Mouse (Mus musculus) embryonic facial prominence, embryonic 14.5 days (tissue): ENCODE measurements around the gene E430018J23Rik. TPM values are rescaled to one million over a fixed set of nuclear protein-coding genes. Genes with fewer than 3 reads are reported as not detected.

Experiments used
- ATAC-seq: fragments of 200-750 bp; cut with Nextera tagmentation; 2 replicates; pipeline ENCODE4 v1.8.0; 2017; ENCODE audit warnings: low read depth, moderate number of reproducible peaks, moderate TSS enrichment
- DNase-seq: peaks from one replicate; pipeline ENCODE4 v3.0.0-alpha.2; 2015; ENCODE audit warnings: low spot score
- H3K27ac ChIP-seq: fragments of 300-500 bp; sonication (generic); replicated peaks from 2 replicates; pipeline ENCODE4 v1.5.1; 2014; ENCODE audit warnings: low read depth, mild to moderate bottlenecking, low read length, moderate library complexity
- H3K27me3 ChIP-seq: fragments of 300-500 bp; sonication (generic); replicated peaks from 2 replicates; pipeline ENCODE4 v1.6.1; 2014; ENCODE audit warnings: low read length; ENCODE audit not compliant: control insufficient read depth, insufficient read depth
- H3K36me3 ChIP-seq: fragments of 300-500 bp; sonication (generic); 2 replicates; pipeline ENCODE4 v1.6.1; 2014; ENCODE audit warnings: low read length, mixed read lengths; ENCODE audit not compliant: control insufficient read depth, insufficient read depth
- H3K4me1 ChIP-seq: fragments of 300-500 bp; sonication (generic); 2 replicates; pipeline ENCODE4 v1.6.1; 2014; ENCODE audit warnings: antibody characterized with exemption, low read length; ENCODE audit not compliant: control insufficient read depth, insufficient read depth
- H3K4me2 ChIP-seq: fragments of 300-500 bp; sonication (generic); 2 replicates; pipeline ENCODE4 v1.6.1; 2014; ENCODE audit warnings: low read depth, mild to moderate bottlenecking, low read length, moderate library complexity, mixed read lengths
- H3K4me3 ChIP-seq: fragments of 300-500 bp; sonication (generic); 2 replicates; pipeline ENCODE4 v1.5.1; 2014; ENCODE audit warnings: low read depth, mild to moderate bottlenecking, low read length
- H3K9ac ChIP-seq: fragments of 300-500 bp; sonication (generic); 2 replicates; pipeline ENCODE4 v1.6.1; 2014; ENCODE audit warnings: low read depth, mild to moderate bottlenecking, low read length, moderate library complexity, mixed read lengths
- H3K9me3 ChIP-seq: fragments of 300-500 bp; sonication (generic); 2 replicates; pipeline ENCODE4 v1.6.1; 2016; ENCODE audit warnings: low read length; ENCODE audit not compliant: control insufficient read depth
- WGBS: fragments of 180-500 bp; shearing (Covaris S2); extraction: QIAGEN DNeasy Blood & Tissue Kit; methylation state at CpG from one replicate; pipeline ENCODE4 v1.1.7; 2014; 5-methylcytosine and 5-hydroxymethylcytosine counted together
- polyA plus RNA-seq: library from polyadenylated mRNA; unstranded; fragments of >200 nt; fragmentation: Nextera tagmentation; extraction: Ambion mirVana; gene quantifications from 2 replicates; pipeline ENCODE4 v1.2.1, GENCODE M21; 2014

Gene E430018J23Rik
- polyA plus RNA-seq, result 5.6 and 6.7 TPM in 2 replicates

GRCm38 (mm10) chr7:127393157-127393943, at the start of gene E430018J23Rik:
Gene E430018J23Rik, minus strand, starts transcription at chr7:127393629.
- Histone ChIP-seq H3K4me1 (peaks cover 10% of the 10 kb centered on the region), H3K27ac (peak within 1 kb of the TSS; percentile 90), H3K27me3 (no peaks in the 10 kb centered on the region), H3K9ac (peak within 1 kb of the TSS; percentile 84), H3K4me2 (peak within 1 kb of the TSS; percentile 75), H3K9me3 (no peaks in the 10 kb centered on the region), H3K36me3 (peaks cover 10% of the 10 kb centered on the region), H3K4me3 (peak within 1 kb of the TSS; percentile 71)
- WGBS, result under 1% methylated on average over 35 of the region's 45 CpGs
- peak; percentile 94 for ATAC-seq
- DNase-seq, result peak; percentile 99

GRCm38 (mm10) chr7:127437724-127438123, 44.3 kb upstream of the E430018J23Rik start:
- peaks cover 13% of the 10 kb centered on the region; the same call in 1 of the 2 replicates for H3K9me3 ChIP-seq
- no peaks in the 10 kb centered on the region for H3K27me3 ChIP-seq
- ATAC-seq, result no peak
- WGBS, result 81% methylated on average over 3 of the region's 3 CpGs
- no peak overlapping the region for H3K27ac ChIP-seq
- H3K4me2 ChIP-seq, result no peak overlapping the region
- H3K9ac ChIP-seq, result no peak overlapping the region
- no peak for DNase-seq
- H3K4me1 ChIP-seq, result no peaks in the 10 kb centered on the region
- no peak overlapping the region for H3K4me3 ChIP-seq
- H3K36me3 ChIP-seq, result peaks cover 14% of the 10 kb centered on the region

- Histone ChIP-seq H3K9ac (no peak overlapping the region), H3K4me2 (no peak overlapping the region), H3K4me1 (no peaks in the 10 kb centered on the region), H3K27ac (no peak overlapping the region), H3K27me3 (no peaks in the 10 kb centered on the region), H3K4me3 (no peak overlapping the region), H3K9me3 (peaks cover 13% of the 10 kb centered on the region; the same call in 1 of the 2 replicates), H3K36me3 (no peaks in the 10 kb centered on the region)
- DNase-seq (no peak), ATAC-seq (no peak)
- 87% methylated on average over 4 of the region's 4 CpGs for WGBS
These were observed 41.8 kb upstream of the E430018J23Rik start for GRCm38 (mm10) chr7:127435206-127435605.

GRCm38 (mm10) chr7:127426354-127426753, 32.9 kb upstream of the E430018J23Rik start:
- no peaks in the 10 kb centered on the region for H3K9me3 ChIP-seq
- no peak for DNase-seq
- H3K4me1 ChIP-seq, result peaks cover 5% of the 10 kb centered on the region; the same call in 1 of the 2 replicates
- WGBS, result 67% methylated on average over 3 of the region's 3 CpGs
- no peak overlapping the region for H3K4me3 ChIP-seq
- H3K9ac ChIP-seq, result no peak overlapping the region
- no peak overlapping the region for H3K4me2 ChIP-seq
- no peak overlapping the region for H3K27ac ChIP-seq
- no peaks in the 10 kb centered on the region for H3K36me3 ChIP-seq
- ATAC-seq, result no peak
- H3K27me3 ChIP-seq, result 0 out of 2 replicates have a peak, but pooled peaks cover 3% of the 10 kb centered on the region

- Histone ChIP-seq H3K27ac (no peak overlapping the region), H3K9me3 (no peaks in the 10 kb centered on the region), H3K4me2 (no peak overlapping the region), H3K36me3 (no peaks in the 10 kb centered on the region), H3K4me1 (peaks cover 5% of the 10 kb centered on the region; the same call in 1 of the 2 replicates), H3K9ac (no peak overlapping the region), H3K27me3 (0 out of 2 replicates have a peak, but pooled peaks cover 3% of the 10 kb centered on the region), H3K4me3 (no peak overlapping the region)
- ATAC-seq (no peak), DNase-seq (no peak)
- 86% methylated on average over 2 of the region's 2 CpGs for WGBS
These were observed 32.5 kb upstream of the E430018J23Rik start for GRCm38 (mm10) chr7:127425911-127426310.

GRCm38 (mm10) chr7:127425291-127425690, 31.9 kb upstream of the E430018J23Rik start:
- H3K4me1 ChIP-seq, result peaks cover 5% of the 10 kb centered on the region; the same call in 1 of the 2 replicates
- no peak overlapping the region for H3K27ac ChIP-seq
- H3K9me3 ChIP-seq, result no peaks in the 10 kb centered on the region
- H3K27me3 ChIP-seq, result 0 out of 2 replicates have a peak, but pooled peaks cover 3% of the 10 kb centered on the region
- H3K36me3 ChIP-seq, result no peaks in the 10 kb centered on the region
- no peak overlapping the region for H3K4me3 ChIP-seq
- H3K4me2 ChIP-seq, result no peak overlapping the region
- 83% methylated on average over 3 of the region's 3 CpGs for WGBS
- no peak overlapping the region for H3K9ac ChIP-seq
- ATAC-seq (no peak), DNase-seq (no peak)

GRCm38 (mm10) chr7:127422247-127422646, 28.8 kb upstream of the E430018J23Rik start:
- Histone ChIP-seq H3K36me3 (peaks cover 9% of the 10 kb centered on the region; the same call in 1 of the 2 replicates), H3K9me3 (no peaks in the 10 kb centered on the region), H3K27me3 (0 out of 2 replicates have a peak, but pooled peaks cover 3% of the 10 kb centered on the region), H3K27ac (peak overlapping the region; percentile 45; the same call in 1 of the 2 replicates), H3K9ac (peak overlapping the region; percentile 83), H3K4me3 (peak overlapping the region; percentile 78), H3K4me1 (peaks cover 5% of the 10 kb centered on the region; the same call in 1 of the 2 replicates), H3K4me2 (peak overlapping the region; percentile 96)
- 2% methylated on average over 15 of the region's 15 CpGs for WGBS
- ATAC-seq (peak; percentile 51; the same call in 1 of the 2 replicates), DNase-seq (peak; percentile 35)

- Histone ChIP-seq H3K27ac (peak within 1 kb of the TSS; percentile 45; the same call in 1 of the 2 replicates), H3K4me1 (peaks cover 5% of the 10 kb centered on the region; the same call in 1 of the 2 replicates), H3K36me3 (peaks cover 9% of the 10 kb centered on the region; the same call in 1 of the 2 replicates), H3K9me3 (no peaks in the 10 kb centered on the region), H3K4me3 (peak within 1 kb of the TSS; percentile 78), H3K27me3 (0 out of 2 replicates have a peak, but pooled peaks cover 3% of the 10 kb centered on the region), H3K9ac (peak within 1 kb of the TSS; percentile 83), H3K4me2 (peak within 1 kb of the TSS; percentile 96)
- under 1% methylated on average over 37 of the region's 48 CpGs for WGBS
- DNase-seq, result peak; percentile 95
- ATAC-seq, result peak; percentile 98
These were observed 28.2 kb upstream of the E430018J23Rik start, which contains the start of gene Zfp688 for GRCm38 (mm10) chr7:127421388-127422191. Gene Zfp688, minus strand, starts transcription at chr7:127422068.
